Mouse (Mus musculus) T-helper 17 cell (primary cell): Measurements from ENCODE around the gene Olfr1367.

Experiments used
- in situ Hi-C, 2 experiments: fragments of 300-600 bp; cut with MboI, MseI; formaldehyde crosslinking; loops; 1 replicate in 1 of 2; 2 replicates in 1 of 2; pipeline ENCODE4 v1.15.1; 2025; ENCODE audit warnings: high pct_unique_total_duplicates in 2 of 2

Gene Olfr1367

DNA sequence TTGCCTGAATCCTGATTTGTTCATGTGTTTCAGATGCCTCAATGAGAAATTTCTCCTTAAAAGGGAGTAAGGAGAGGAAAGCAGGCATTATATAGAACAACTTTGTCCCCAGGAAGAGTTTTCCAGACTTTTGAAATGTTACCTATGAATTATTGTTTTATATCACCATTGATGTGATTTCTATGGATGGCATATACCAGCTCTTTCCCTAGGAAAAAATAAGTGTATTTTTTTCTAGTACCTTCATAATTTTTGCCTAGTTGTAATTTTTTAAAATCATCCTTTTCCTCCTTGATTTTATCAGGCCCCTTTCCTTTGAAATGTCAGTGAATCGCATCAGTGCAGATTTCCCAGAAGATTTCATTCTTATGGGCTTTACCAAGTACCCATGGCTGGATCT, at the start of gene Olfr1367:
Gene Olfr1367 (plus strand): TSS at position 301 of the 400 bp plus-strand sequence.
- in situ Hi-C loops = loop anchor here in 1 of 2 experiments (10.0 kb wide), 1 partner anchor 1698 kb away; no protein-coding TSS in a partner anchor

GRCm38 (mm10) chr13:21298557-21298956, 48.2 kb upstream of the Olfr1367 start:
- in situ Hi-C loops = no loop called here

GRCm38 (mm10) chr13:21304483-21305066, 42.1 kb upstream of the Olfr1367 start:
- in situ Hi-C loops = no loop called here

- in situ Hi-C loops = no loop called here
Measured at GRCm38 (mm10) chr13:21309788-21310187, 36.9 kb upstream of the Olfr1367 start.

DNA sequence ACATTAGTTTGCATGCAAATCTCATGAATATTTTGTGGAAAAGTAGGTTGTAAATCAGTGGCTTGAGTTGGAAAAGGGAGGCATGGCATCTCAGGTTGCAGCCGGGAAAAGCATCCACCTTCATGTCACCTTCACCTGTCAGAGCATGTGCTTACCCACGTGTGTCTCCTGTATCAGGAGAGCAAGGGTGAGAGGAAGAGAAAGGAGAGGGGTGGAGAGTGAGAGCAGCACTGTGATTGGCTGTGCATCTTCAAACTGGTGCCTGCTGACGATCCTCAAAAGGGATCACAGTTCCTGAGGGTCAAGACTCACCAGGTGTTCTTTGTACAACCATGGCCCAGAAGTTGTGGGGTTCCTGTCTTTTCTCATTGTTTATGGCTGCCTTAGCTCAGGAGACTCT, 34.8 kb upstream of the Olfr1367 start, which contains the start of gene Gpx6:
Gene Gpx6 (plus strand): TSS at position 200 of the 400 bp plus-strand sequence.
- in situ Hi-C loops = no loop called here

DNA sequence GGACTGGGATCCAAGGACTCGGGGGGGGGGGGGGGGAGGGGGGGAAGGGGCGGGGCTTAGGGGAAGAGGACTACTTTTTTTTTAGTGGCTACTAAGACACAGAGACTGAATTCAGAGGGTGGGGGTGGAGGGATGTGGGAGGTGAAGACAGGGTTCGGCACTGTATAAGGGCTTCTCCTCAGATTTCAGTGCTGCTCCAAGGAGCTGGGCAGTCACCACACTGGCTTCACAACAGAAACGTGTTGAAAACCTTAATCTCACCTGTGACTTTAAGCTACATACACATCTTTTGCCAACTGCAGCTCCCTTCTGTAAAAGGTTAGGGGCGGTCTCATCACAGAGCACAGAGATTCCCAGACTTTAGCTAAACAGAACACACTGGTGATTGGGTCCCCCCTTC, 33.9 kb upstream of the Olfr1367 start:
- in situ Hi-C loops = no loop called here

DNA sequence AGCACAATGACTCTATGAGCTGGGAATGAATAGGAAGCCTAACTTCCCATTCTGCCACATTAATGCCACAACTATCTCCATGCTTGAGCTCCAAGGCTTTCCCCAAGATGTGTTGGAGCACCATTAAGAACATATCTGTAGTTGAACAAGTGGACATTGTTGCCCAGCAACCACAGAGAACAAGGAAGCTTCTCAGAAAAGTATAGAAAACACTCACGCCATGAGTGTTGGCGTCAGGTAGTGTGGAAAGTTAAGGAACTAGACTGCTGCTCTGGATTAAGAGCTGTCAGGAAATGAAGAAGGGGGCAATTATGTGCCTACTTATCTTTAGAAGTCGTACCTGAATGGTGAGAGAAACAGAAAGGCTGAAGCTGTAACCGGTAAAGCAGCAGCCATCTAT, 32.8 kb upstream of the Olfr1367 start:
- in situ Hi-C loops = no loop called here

- in situ Hi-C loops = loop anchor here (5.0 to 10.0 kb wide), 3 partner anchors 75 to 672 kb away; no protein-coding TSS in a partner anchor
Measured at GRCm38 (mm10) chr13:21320262-21320661, 26.4 kb upstream of the Olfr1367 start.

DNA sequence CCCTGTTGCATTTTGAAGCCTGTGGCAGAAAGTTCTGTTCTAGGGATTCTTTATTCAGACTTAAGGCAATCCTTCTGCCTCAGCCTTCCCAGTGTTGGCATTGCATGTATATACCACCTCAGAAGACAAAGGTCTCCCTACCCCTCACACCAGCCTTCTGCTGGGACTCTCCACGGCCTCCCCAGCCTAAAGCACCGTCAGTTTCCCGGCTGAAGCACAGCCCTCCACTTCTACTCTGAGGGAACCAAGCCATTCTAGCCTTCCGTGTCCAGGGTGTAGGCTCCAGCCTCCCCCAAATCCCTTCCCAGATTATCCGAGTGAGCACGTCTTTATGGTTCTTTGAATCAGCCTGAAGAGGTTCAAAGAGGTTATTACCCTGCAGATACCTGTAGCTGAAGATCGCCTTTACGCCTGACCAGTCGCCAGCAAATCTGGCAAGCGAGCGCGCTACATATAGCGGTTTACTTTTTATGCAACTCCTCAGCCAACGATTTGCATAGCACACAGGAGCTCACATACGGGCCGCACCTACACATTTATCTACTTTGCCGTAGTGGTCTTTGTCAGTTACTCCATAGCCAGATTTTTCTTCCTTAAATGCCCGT, 24.7 kb upstream of the Olfr1367 start:
- in situ Hi-C loops = loop anchor here (5.0 to 10.0 kb wide), 3 partner anchors 77 to 670 kb away; no protein-coding TSS in a partner anchor

DNA sequence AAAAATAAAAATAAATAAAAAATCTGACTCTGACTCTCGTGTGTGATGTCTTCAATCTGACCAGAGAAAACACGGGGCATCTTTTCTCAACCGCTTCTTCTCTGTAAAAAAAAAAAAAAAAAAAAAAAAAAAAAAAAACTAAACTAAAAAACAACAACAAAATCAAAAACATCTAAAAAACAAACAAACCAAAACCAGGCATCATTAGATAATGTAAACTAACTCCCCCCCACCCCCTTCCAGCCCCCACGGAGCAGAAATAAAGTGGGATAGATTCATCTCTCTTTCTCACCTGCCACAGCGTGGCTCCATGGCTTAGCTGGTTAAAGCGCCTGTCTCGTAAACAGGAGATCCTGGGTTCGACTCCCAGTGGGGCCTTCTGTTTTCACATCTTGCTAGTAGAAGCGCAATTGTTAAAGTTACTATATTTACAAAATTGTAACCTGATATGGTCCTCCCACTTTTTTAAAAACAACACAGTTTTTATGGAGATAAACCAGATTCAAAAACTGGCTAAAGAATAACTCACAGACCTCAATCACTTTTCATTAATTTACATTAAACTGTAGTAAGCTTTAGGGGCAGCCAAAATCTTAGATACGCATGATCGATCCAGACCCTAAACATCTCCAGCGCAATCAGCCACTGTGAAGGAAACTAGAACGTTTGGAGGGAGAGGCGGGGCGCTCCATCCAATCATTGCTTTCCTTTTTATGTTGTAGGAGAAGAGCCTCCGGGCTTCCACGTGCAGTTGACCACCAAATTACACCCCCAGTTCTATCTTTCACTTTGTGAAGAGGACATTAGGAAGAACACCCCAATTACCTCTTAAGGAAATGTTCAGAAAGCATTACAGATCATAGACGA, 24.0 kb upstream of the Olfr1367 start:
- in situ Hi-C loops = loop anchor here (5.0 to 10.0 kb wide), 3 partner anchors 78 to 670 kb away; no protein-coding TSS in a partner anchor

DNA sequence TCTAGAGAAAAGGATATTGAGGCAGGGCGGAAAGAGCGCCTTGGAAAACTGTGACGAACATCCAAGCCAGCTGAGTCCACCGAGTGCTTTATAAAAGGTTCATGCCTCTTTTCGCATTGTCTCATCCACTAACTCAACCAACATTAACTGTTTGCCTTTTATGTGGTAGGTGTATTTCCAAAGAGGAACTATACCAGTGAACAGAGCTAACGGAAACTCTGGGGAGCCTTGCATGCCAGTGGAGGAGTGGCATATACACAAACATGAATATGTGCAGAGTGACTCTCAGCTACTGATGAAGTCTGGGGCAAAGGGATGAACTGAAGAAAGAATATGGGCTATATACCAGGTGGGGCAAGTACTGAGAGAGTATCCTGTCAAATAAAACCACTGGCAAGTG, 23.3 kb upstream of the Olfr1367 start:
- in situ Hi-C loops = loop anchor here (5.0 to 10.0 kb wide), 3 partner anchors 79 to 669 kb away; no protein-coding TSS in a partner anchor

GRCm38 (mm10) chr13:21326191-21326590, 20.5 kb upstream of the Olfr1367 start:
- in situ Hi-C loops = loop anchor here in 1 of 2 experiments (5.0 to 10.0 kb wide), 3 partner anchors 44 to 359 kb away; no protein-coding TSS in a partner anchor

DNA sequence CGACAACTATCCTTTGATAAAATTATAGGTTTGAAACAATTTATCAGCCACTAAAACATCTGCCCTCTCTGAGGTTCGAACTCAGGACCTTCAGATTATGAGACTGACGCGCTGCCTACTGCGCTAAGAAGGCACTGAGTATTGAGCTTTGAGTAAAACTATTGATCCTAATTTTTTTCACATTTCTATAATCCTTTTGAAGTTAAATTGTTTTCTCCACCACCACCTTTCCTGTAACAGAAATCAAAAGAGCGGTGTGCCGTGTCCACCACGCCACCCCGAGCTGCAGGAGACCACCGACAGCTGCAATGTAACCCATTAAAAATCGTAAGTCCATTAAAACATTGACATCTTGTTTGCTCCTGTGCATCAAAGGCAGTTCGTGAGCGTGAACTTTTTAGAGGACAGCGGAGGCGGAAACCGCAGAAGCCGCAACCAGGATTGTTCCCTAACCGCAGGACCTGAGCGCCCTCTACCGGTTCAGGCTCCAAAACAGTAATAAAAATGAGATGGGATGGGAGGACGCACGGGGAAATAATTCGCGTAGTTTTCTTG, 20.0 kb upstream of the Olfr1367 start:
- in situ Hi-C loops = loop anchor here in 1 of 2 experiments (5.0 to 10.0 kb wide), 3 partner anchors 44 to 358 kb away; no protein-coding TSS in a partner anchor

DNA sequence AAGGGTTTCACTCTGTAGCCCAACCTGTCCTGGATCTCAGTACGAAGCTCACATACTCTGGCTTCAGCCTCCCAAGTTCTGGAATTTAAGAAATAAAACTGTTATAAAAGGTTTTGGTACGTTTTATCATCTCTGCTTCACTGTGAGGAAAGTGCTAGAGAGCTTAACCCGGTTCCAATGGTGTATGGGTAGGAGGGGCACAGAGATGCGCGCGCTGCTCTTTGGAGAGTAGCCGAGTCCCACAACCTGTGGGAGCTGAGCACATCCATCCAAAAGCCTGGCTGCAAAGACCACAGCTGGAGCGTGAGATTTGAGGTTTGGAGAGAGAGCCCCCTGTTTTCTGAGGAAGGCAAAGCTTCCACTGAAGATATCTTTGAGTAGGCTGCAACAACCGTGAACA, 19.3 kb upstream of the Olfr1367 start:
- in situ Hi-C loops = loop anchor here in 1 of 2 experiments (5.0 to 10.0 kb wide), 3 partner anchors 45 to 357 kb away; no protein-coding TSS in a partner anchor

GRCm38 (mm10) chr13:21350593-21350992, 3.9 kb downstream of the Olfr1367 start:
- in situ Hi-C loops = no loop called here

GRCm38 (mm10) chr13:21362621-21363248, 16.0 kb downstream of the Olfr1367 start, which contains the start of gene Zscan12:
Gene Zscan12, plus strand, starts transcription at chr13:21362820.
- in situ Hi-C loops = no loop called here

GRCm38 (mm10) chr13:21363719-21364118, 17.0 kb downstream of the Olfr1367 start:
- in situ Hi-C loops = no loop called here

DNA sequence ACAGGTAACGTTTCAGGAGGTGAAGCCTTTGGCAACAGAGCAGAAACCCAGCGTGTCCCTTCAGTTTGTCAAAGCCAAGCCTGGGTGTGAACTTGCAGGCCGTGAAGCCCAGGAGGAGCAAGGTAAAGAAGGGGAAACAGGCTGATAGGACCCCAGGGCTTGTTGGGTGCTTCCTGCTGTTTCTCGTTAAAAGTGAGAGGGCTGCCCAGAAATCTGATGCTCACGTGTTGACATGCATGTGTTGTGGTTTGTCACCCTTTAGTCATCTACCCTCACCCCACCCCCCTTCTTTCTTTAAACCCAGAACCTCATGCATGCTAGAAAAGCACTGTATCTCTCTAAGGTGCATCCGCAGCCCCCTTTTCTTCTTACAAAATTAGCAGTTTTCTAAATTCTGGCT, 19.9 kb downstream of the Olfr1367 start:
- in situ Hi-C loops = no loop called here

DNA sequence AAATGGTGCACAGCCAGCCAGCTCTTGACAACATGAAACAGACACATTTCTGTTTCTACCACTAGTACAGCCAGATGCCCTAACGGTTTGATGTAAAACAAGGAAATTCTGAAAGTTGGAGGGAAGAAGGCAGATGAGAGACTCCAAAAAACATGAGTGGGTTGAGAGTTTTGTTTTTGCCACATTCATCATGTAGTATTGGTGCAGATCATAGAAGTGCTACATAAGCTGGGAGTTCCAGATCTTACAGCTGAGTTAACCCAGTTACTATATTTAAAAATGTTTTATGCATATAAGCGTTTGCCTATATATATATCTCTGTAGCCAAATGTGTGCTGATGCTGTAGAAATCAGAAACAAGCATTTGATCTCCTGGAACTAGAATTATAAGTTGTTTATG, 26.0 kb downstream of the Olfr1367 start:
- in situ Hi-C loops = no loop called here

GRCm38 (mm10) chr13:21377773-21378172, 31.1 kb downstream of the Olfr1367 start:
- in situ Hi-C loops = no loop called here

DNA sequence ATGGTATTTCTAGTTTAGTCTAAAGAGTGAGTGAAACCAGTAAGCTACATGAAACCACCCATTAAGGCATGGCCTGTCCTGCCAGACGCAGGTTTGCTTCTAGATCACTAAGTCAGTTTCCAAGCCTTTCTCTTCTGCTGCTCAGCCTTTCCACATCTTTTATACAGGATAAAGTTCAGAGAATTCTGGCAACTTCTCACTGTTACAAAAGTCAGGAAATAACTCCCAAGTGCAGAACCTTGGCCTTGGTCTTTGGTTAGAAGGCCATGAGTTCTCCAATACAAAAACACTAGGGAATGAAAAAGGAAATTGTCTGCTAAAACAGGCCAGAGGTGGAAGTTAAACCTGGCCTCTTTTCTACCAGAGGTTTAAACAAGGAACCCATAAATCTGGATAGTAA, 48.5 kb downstream of the Olfr1367 start:
- in situ Hi-C loops = no loop called here
